Mouse (Mus musculus): ENCODE results near the gene Sphk2.

GRCm38 (mm10) chr7:45715090-45715708 is 2.6 kb downstream of the Sphk2 start, which contains the start of gene Rpl18:
- no peak for TF ChIP-seq CTCF (IDR thresholded peaks at IDR 0.05; ENCODE audit: borderline replicate concordance, extremely low read depth, insufficient read depth, insufficient read length)
- TF ChIP-seq POLR2A (IDR thresholded peaks at IDR 0.05; ENCODE audit: borderline replicate concordance, extremely low read depth, insufficient read depth, insufficient read length, poor library complexity, severe bottlenecking), result peak; percentile 39; the same call in 1 of the 2 replicates
